Mouse (Mus musculus) G1E (cell line): ENCODE data around the gene Plcxd1.

ENCODE experiments used
- CTCF ChIP-seq: IDR thresholded peaks from 2 replicates; pipeline ENCODE4 v1.5.1; 2012; ENCODE audit warnings: low read depth, low read length, inconsistent platforms, mixed read lengths
- GATA1 ChIP-seq: IDR thresholded peaks from 2 replicates; pipeline ENCODE4 v1.6.1; 2012; ENCODE audit warnings: borderline replicate concordance, low read length, inconsistent platforms, mixed read lengths
- GATA2 ChIP-seq: IDR thresholded peaks from 2 replicates; pipeline ENCODE4 v1.6.1; 2012; ENCODE audit warnings: low read depth, low read length, inconsistent platforms, borderline replicate concordance
- POLR2AphosphoS5 ChIP-seq: IDR thresholded peaks from 2 replicates; pipeline ENCODE4 v1.6.1; 2012; ENCODE audit warnings: low read depth, low read length, inconsistent platforms; ENCODE audit not compliant: insufficient replicate concordance
- TAL1 ChIP-seq: conservative IDR thresholded peaks from 2 replicates; pipeline ENCODE4 v1.6.1; 2012; ENCODE audit warnings: low read depth, low read length, inconsistent platforms, mixed read lengths

- TF ChIP-seq CTCF (no peak), TAL1 (no peak), POLR2AphosphoS5 (no peak), GATA1 (no peak), GATA2 (no peak)
Measured at GRCm38 (mm10) chr5:110091546-110091945, 8.2 kb upstream of the Plcxd1 start.
